Mouse (Mus musculus) Patski (cell line): ENCODE measurements at regions not wholly inside any gene's neighbourhood (a gene's known extent, or its start where the extent isn't known, plus 50 kb on each side); places are given as distances from the start of the nearest gene placed in this dataset.
"Not testable (repeated sequence)": the region's sequence is repeated elsewhere in the genome, so short reads cannot be mapped to it uniquely, and the experiment has no call there.

Experiments used
- ATAC-seq: fragments of 100-300 bp; one replicate; pipeline ENCODE4 v1.8.0; 2021
- CTCF ChIA-PET: fragments of 350-600 bp; sonication (Branson Sonifier 250); formaldehyde crosslinking; loops from one replicate; lab custom pipeline; 2022; ENCODE audit warnings: inconsistent platforms; lab: Charles Lee
- POLR2A ChIA-PET: fragments of 350-600 bp; sonication (Branson Sonifier 250); formaldehyde crosslinking; loops from one replicate; lab custom pipeline; 2022; ENCODE audit warnings: antibody characterized with exemption, inconsistent platforms; lab: Charles Lee
- DNase-seq: peaks from one replicate; pipeline ENCODE4 v3.0.0-alpha.2; 2011; ENCODE audit warnings: low read depth, low spot score
- H3K27me3 ChIP-seq: fragments of 371-371 bp; one replicate; pipeline ENCODE4 v1.5.1; 2021
- CTCF ChIP-seq: fragments of 100-300 bp; IDR thresholded peaks from one replicate; pipeline ENCODE4 v1.5.1; 2021
- in situ Hi-C: fragments of 300-500 bp; cut with MboI; formaldehyde crosslinking; loops from 3 replicates; pipeline ENCODE4 v1.11.1; 2018; ENCODE audit warnings: low pct_unique_long_range_greater_than_20kb, mixed read lengths

GRCm38 (mm10) chr5:40441239-40441638 is 686.0 kb upstream of the Hs3st1 start:
- TF ChIP-seq CTCF = no peak
- ATAC-seq (no peak), DNase-seq (no peak)
- ChIA-PET CTCF (no interaction called here), POLR2A (no interaction called here)
- H3K27me3 ChIP-seq = no peaks in the 10 kb centered on the region
- in situ Hi-C loops = no loop called here

DNA sequence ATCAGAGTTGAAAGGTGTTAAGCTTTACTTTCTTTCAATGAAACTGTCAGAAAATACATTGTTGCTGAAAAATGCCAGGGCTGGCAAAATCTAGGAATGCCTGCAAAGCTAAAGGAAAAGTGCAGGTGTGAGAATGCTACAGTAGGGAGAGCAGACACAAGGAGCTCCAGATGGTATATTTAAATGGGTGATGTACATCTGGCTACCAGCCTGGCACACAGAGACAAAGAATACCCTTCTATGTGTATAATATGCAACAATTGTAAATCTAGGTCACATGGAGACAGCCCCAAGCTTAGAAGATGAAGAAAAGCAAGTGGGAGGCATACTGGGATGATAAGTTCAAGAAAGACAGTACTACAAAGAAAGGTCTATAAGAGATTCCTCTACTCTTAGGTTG is 647.4 kb upstream of the Hs3st1 start:
- CTCF ChIA-PET = no interaction called here
- ATAC-seq (no peak), DNase-seq (no peak)
- in situ Hi-C loops = no loop called here
- TF ChIP-seq CTCF = no peak
- no peaks in the 10 kb centered on the region for H3K27me3 ChIP-seq
- POLR2A ChIA-PET = no interaction called here

GRCm38 (mm10) chr5:40394798-40395197 is 639.5 kb upstream of the Hs3st1 start:
- no peak for ATAC-seq
- H3K27me3 ChIP-seq = no peaks in the 10 kb centered on the region
- in situ Hi-C loops = no loop called here
- DNase-seq = no peak
- ChIA-PET POLR2A (no interaction called here), CTCF (no interaction called here)
- no peak for TF ChIP-seq CTCF

- CTCF ChIA-PET = no interaction called here
Observed at GRCm38 (mm10) chr5:40389591-40389990, 634.3 kb upstream of the Hs3st1 start.

GRCm38 (mm10) chr5:40366956-40367355 is 611.7 kb upstream of the Hs3st1 start:
- DNase-seq (no peak), ATAC-seq (no peak)
- in situ Hi-C loops = no loop called here
- no peak for TF ChIP-seq CTCF
- CTCF ChIA-PET = no interaction called here
- POLR2A ChIA-PET = no interaction called here
- H3K27me3 ChIP-seq = no peaks in the 10 kb centered on the region

More at GRCm38 (mm10) chr5:40389591-40389990, 634.3 kb upstream of the Hs3st1 start:
- no peak for DNase-seq
- POLR2A ChIA-PET = no interaction called here
- H3K27me3 ChIP-seq = no peaks in the 10 kb centered on the region
- no peak for ATAC-seq
- TF ChIP-seq CTCF = no peak
- in situ Hi-C loops = no loop called here

GRCm38 (mm10) chr5:40331237-40331636 is 576.0 kb upstream of the Hs3st1 start:
- in situ Hi-C loops = no loop called here
- ChIA-PET POLR2A (no interaction called here), CTCF (no interaction called here)
- no peak for TF ChIP-seq CTCF
- ATAC-seq = no peak
- H3K27me3 ChIP-seq = no peaks in the 10 kb centered on the region
- no peak for DNase-seq

DNA sequence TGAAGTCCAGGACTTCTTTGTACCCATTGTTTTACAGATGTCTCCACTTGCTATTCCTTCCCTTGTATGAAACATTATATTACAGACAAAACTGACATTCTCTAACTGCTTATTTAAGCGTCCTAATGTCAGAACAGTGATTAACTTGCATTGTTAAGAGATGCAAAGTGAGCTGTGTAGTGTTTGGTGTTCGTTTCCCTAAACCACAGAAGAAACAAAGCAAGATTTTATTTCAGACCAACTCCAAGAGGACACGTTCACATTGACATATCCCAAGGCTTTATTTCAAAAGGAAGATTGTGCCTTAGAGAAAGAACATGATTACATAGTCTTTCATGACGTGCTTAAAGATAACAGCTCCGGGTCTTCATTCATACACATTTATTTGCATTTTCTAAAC is 553.2 kb upstream of the Hs3st1 start:
- ChIA-PET POLR2A (no interaction called here), CTCF (no interaction called here)
- H3K27me3 ChIP-seq = no peaks in the 10 kb centered on the region
- no peak for DNase-seq
- no peak for ATAC-seq
- no peak for TF ChIP-seq CTCF
- in situ Hi-C loops = no loop called here

DNA sequence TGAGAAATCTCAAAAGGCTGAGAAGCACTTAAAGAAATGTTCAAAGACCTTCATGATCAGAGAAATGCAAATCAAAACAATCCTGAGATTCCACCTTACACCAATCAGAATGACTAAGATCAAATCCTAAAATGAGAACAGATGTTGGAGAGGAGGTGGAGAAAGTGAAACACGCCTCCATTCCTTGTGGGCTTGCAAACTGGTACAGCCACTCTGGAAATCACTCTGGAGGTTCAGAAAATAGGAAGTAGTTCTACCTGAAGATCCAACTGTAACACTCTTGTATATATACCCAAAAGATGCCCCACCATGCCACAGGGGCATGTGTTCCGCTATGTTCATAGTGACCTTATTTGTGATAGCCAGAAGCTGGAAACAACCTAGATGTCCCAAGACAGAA is 549.5 kb upstream of the Hs3st1 start:
- POLR2A ChIA-PET = not testable (repeated sequence)

DNA sequence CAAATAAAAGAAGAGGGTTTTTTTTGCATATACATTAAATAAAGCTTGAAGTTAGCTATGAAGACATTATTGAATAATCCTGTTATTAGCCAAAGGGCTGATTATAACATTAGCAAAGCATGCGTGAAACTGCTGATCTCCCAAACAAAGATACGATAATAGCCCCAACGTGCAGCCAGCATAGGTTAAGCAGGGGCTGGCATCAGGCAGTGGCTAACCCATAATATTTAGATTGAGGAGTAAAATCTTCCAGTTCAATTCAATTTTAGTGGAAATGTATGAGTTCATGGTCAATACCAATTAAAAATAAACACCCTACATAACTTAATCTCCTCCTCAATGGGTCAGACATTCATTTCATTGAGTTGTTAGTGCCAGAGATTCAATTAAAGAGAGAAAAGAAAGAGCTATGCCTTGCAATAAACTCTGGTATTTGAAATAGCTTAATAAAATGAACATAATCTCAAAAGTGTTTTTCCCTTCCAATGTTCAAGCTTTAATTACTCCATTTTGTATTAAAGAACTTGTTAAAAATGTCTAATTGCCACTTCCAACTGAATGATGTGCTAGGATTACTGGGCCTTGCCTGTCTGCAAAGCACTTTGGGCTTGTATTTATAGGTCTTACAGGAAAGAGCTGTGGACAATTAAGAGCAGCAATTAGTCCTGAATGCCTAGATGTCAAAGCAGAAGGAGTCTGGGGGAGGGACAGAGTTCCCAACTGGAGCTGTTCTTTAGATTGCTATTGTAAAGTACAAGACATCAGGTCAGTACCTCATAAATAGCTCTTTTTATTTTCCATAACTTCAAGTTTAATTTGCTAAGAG is 539.8 kb upstream of the Hs3st1 start:
- ATAC-seq (no peak), DNase-seq (no peak)
- ChIA-PET POLR2A (no interaction called here), CTCF (no interaction called here)
- in situ Hi-C loops = no loop called here
- H3K27me3 ChIP-seq = no peaks in the 10 kb centered on the region
- no peak for TF ChIP-seq CTCF

More for the DNA sequence above, 549.5 kb upstream of the Hs3st1 start:
- ATAC-seq, DNase-seq, H3K27me3 ChIP-seq, in situ Hi-C loops: not testable (repeated sequence)
- CTCF ChIA-PET = interaction anchor here (1.4 kb wide), 1 partner anchor 9 kb away, joined by 4 read pairs; no protein-coding TSS in a partner anchor

DNA sequence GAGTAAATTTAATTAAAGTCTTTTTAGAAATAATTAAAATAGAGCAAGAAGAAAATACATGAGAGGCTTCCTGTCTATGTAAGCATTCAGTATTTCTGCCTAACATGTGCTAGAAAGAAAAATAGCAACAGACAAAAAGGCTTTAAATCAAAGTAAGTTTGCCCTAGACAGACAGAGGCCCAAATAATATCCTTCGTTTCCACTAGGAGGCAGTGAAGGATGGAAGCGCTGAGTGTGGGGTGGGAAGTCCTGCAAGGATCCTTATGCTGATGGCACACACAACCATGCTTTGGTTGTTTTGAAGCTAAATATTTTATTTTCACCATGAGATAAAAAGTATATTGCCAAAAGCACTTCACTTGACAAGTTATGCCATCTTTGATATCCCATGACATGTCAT is 527.1 kb upstream of the Hs3st1 start:
- POLR2A ChIA-PET = no interaction called here
- DNase-seq (no peak), ATAC-seq (peak; percentile 44)
- peak; percentile 53 for TF ChIP-seq CTCF
- CTCF ChIA-PET = no interaction called here
- in situ Hi-C loops = no loop called here
- H3K27me3 ChIP-seq = no peaks in the 10 kb centered on the region

DNA sequence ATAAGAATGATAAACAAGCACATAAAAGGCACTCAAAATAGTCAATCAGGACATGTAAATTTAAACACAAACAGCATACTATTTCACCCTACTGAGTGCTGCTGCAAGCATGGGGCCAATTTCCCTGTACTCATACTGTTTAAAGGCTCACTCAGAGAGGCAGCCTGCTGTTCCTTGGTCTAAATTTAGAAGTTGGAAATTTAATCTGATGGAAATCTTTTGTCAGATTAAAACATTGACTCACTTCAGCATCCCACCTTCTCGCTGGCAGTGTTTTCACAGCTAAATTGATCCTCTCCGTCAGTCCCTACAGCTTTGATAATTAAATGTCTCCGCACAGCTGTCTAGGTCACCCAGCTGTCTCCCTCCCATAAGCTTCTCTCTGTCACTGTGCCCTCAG is 491.4 kb upstream of the Hs3st1 start:
- peaks cover 3% of the 10 kb centered on the region for H3K27me3 ChIP-seq
- POLR2A ChIA-PET = no interaction called here
- CTCF ChIA-PET = no interaction called here
- DNase-seq (no peak), ATAC-seq (no peak)
- TF ChIP-seq CTCF = no peak
- in situ Hi-C loops = no loop called here
